Mouse (Mus musculus) kidney, embryonic 15.5 days (tissue): Measurements from ENCODE around the gene Prdx5. TPM values are rescaled to one million over a fixed set of nuclear protein-coding genes. Genes with fewer than 3 reads are reported as not detected.

Source experiments
- ATAC-seq: fragments of 200-750 bp; cut with Nextera tagmentation; replicated peaks from 2 replicates; pipeline ENCODE4 v1.8.0; 2017; ENCODE audit warnings: moderate TSS enrichment; ENCODE audit not compliant: low FRiP score
- H3K27ac ChIP-seq: fragments of 300-500 bp; sonication (generic); 2 replicates; pipeline ENCODE4 v1.5.1; 2015; ENCODE audit warnings: mild to moderate bottlenecking, inconsistent platforms
- H3K27me3 ChIP-seq: fragments of 300-500 bp; sonication (generic); 2 replicates; pipeline ENCODE4 v1.6.1; 2015; ENCODE audit warnings: inconsistent platforms
- H3K36me3 ChIP-seq: fragments of 300-500 bp; sonication (generic); 2 replicates; pipeline ENCODE4 v1.6.1; 2015; ENCODE audit warnings: inconsistent platforms
- H3K4me1 ChIP-seq: fragments of 300-500 bp; sonication (generic); 2 replicates; pipeline ENCODE4 v1.6.1; 2015; ENCODE audit warnings: inconsistent platforms
- H3K4me2 ChIP-seq: fragments of 300-500 bp; sonication (generic); 2 replicates; pipeline ENCODE4 v1.6.1; 2015; ENCODE audit warnings: moderate library complexity, mild to moderate bottlenecking, inconsistent platforms
- H3K4me3 ChIP-seq: fragments of 300-500 bp; sonication (generic); replicated peaks from 2 replicates; pipeline ENCODE4 v1.5.1; 2015; ENCODE audit warnings: mild to moderate bottlenecking, inconsistent platforms
- H3K9ac ChIP-seq: fragments of 300-500 bp; sonication (generic); 2 replicates; pipeline ENCODE4 v1.6.1; 2015; ENCODE audit warnings: mild to moderate bottlenecking, inconsistent platforms
- H3K9me3 ChIP-seq: fragments of 300-500 bp; sonication (generic); replicated peaks from 2 replicates; pipeline ENCODE4 v1.6.1; 2016; ENCODE audit warnings: inconsistent platforms
- WGBS: fragments of 180-500 bp; shearing (Covaris S2); methylation state at CpG from one replicate; pipeline ENCODE4 v1.1.7; 2015; ENCODE audit warnings: mixed read lengths; 5-methylcytosine and 5-hydroxymethylcytosine counted together
- polyA plus RNA-seq: library from polyadenylated mRNA; unstranded; fragments of >200 nt; fragmentation: Nextera tagmentation; extraction: Ambion mirVana; gene quantifications from 2 replicates; pipeline ENCODE4 v1.2.1, GENCODE M21; 2015

The Prdx5 gene
- polyA plus RNA-seq, 1 experiment from 2014 or later: 268 TPM

- peak within 1 kb of the TSS; percentile 27 for H3K9ac ChIP-seq
- H3K27ac ChIP-seq: no peak within 1 kb of the TSS
- peak within 1 kb of the TSS; percentile 46 for H3K4me3 ChIP-seq
- ATAC-seq: no peak
- peaks cover 24% of the 10 kb centered on the region for H3K4me1 ChIP-seq
- WGBS: 9% methylated on average over 23 of the region's 23 CpGs
- H3K9me3 ChIP-seq: no peaks in the 10 kb centered on the region
- peaks cover 68% of the 10 kb centered on the region for H3K27me3 ChIP-seq
- H3K36me3 ChIP-seq: no peaks in the 10 kb centered on the region
- H3K4me2 ChIP-seq: peak within 1 kb of the TSS; percentile 84
These were observed 24.5 kb upstream of the Prdx5 start, which contains the start of gene Kcnk4 for GRCm38 (mm10) chr19:6934195-6934977. Kcnk4 (minus strand) TSS chr19:6934515.

GRCm38 (mm10) chr19:6933436-6934194 is 23.7 kb upstream of the Prdx5 start:
- H3K27me3 ChIP-seq: peaks cover 75% of the 10 kb centered on the region
- WGBS: 3% methylated on average over 57 of the region's 58 CpGs

DNA sequence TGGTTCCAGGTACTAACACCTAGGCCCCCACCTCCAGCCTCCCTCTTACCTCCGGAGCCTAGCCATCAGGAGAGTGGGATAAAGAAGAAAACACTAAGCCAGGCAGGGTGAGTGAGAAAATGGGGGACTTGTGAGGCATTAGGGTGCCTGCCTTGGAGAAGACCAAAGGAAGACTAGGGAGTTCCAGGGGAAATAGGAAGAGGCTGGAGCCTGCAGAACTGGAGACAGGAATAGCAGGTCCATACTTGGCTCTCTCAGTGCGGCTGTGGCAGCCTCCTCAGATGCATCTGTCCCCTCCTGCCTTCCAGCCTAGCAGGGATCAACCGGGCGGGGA is 23.2 kb upstream of the Prdx5 start:
- Histone ChIP-seq H3K9ac (no peak overlapping the region), H3K27me3 (peaks cover 81% of the 10 kb centered on the region), H3K9me3 (no peaks in the 10 kb centered on the region), H3K4me1 (peaks cover 21% of the 10 kb centered on the region), H3K27ac (no peak overlapping the region), H3K36me3 (no peaks in the 10 kb centered on the region), H3K4me3 (peak overlapping the region; percentile 46), H3K4me2 (peak overlapping the region; percentile 84)
- no peak; the same call in 1 of the 2 replicates for ATAC-seq
- 37% methylated on average over 4 of the region's 4 CpGs for WGBS

More at GRCm38 (mm10) chr19:6933436-6934194, 23.7 kb upstream of the Prdx5 start:
- Histone ChIP-seq H3K4me3 (peak overlapping the region; percentile 46), H3K36me3 (no peaks in the 10 kb centered on the region), H3K9ac (peak overlapping the region; percentile 27), H3K4me1 (peaks cover 24% of the 10 kb centered on the region), H3K27ac (no peak overlapping the region), H3K9me3 (no peaks in the 10 kb centered on the region), H3K4me2 (peak overlapping the region; percentile 84)
- peak; percentile 44; the same call in 1 of the 2 replicates for ATAC-seq

DNA sequence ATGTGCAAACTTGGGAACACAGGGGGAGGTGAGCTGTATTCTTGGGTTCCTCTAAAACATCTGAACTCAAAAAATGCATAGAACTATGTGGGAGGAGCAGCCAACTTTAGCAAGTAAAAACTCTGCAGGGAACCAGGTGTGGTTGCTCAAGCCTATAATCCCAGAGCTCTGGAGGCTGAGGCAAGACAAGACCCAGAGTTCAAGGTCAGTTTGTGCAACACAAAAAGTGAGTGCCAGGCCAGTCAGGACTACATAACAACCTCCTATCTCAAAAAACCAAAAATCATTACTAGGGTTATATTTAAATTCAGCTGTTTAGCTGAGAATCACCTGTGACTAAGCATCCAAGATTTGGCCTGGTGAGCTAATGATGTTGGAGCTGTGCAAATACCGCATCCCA is 22.1 kb upstream of the Prdx5 start:
- Histone ChIP-seq H3K9ac (no peak overlapping the region), H3K27me3 (peaks cover 91% of the 10 kb centered on the region), H3K9me3 (no peaks in the 10 kb centered on the region), H3K27ac (no peak overlapping the region), H3K4me3 (no peak overlapping the region), H3K4me1 (peaks cover 24% of the 10 kb centered on the region), H3K4me2 (no peak overlapping the region), H3K36me3 (no peaks in the 10 kb centered on the region)
- ATAC-seq: no peak
- 41% methylated on average over 1 of the region's 1 CpGs for WGBS

- no peak overlapping the region for H3K4me2 ChIP-seq
- no peak overlapping the region for H3K4me3 ChIP-seq
- 0% methylated on average over 2 of the region's 2 CpGs for WGBS
- H3K9ac ChIP-seq: no peak overlapping the region
- no peaks in the 10 kb centered on the region for H3K9me3 ChIP-seq
- no peak overlapping the region for H3K27ac ChIP-seq
- ATAC-seq: no peak
- H3K4me1 ChIP-seq: peaks cover 33% of the 10 kb centered on the region
- H3K36me3 ChIP-seq: no peaks in the 10 kb centered on the region
- H3K27me3 ChIP-seq: peaks cover 97% of the 10 kb centered on the region
These were observed 21.1 kb upstream of the Prdx5 start for GRCm38 (mm10) chr19:6931002-6931401.

DNA sequence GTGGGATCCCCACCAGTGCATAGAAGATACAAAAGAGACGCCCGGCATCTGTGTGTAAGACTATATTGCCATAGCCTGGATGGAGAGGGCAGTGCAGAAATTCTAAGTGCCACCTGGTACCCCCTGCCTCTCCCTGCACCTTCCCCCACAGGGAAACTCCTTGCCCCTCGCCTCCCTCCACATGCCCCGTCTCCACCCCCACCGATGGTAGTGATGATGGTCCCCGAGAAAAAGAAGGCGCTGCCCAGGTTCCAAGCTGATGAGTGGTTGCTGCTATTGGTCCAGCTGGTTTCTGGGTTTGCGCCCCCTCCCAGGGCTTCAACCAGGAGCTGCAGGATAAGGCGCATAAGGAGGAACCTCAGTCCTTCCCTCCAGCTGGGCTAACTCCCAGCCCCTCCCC is 18.2 kb upstream of the Prdx5 start:
- H3K27ac ChIP-seq: no peak overlapping the region
- WGBS: 15% methylated on average over 9 of the region's 9 CpGs
- peaks cover 97% of the 10 kb centered on the region for H3K27me3 ChIP-seq
- H3K9ac ChIP-seq: no peak overlapping the region
- H3K4me1 ChIP-seq: peaks cover 34% of the 10 kb centered on the region
- ATAC-seq: no peak
- H3K4me2 ChIP-seq: no peak overlapping the region
- no peak overlapping the region for H3K4me3 ChIP-seq
- H3K9me3 ChIP-seq: no peaks in the 10 kb centered on the region
- H3K36me3 ChIP-seq: no peaks in the 10 kb centered on the region

GRCm38 (mm10) chr19:6926559-6927255 is 16.8 kb upstream of the Prdx5 start:
- no peaks in the 10 kb centered on the region for H3K36me3 ChIP-seq
- 10% methylated on average over 26 of the region's 26 CpGs for WGBS
- H3K27me3 ChIP-seq: peaks cover 89% of the 10 kb centered on the region
- no peak for ATAC-seq
- peak overlapping the region; percentile 24 for H3K4me3 ChIP-seq
- H3K9me3 ChIP-seq: no peaks in the 10 kb centered on the region
- no peak overlapping the region for H3K27ac ChIP-seq
- H3K4me2 ChIP-seq: peak overlapping the region; percentile 39
- H3K4me1 ChIP-seq: peaks cover 41% of the 10 kb centered on the region
- H3K9ac ChIP-seq: no peak overlapping the region

DNA sequence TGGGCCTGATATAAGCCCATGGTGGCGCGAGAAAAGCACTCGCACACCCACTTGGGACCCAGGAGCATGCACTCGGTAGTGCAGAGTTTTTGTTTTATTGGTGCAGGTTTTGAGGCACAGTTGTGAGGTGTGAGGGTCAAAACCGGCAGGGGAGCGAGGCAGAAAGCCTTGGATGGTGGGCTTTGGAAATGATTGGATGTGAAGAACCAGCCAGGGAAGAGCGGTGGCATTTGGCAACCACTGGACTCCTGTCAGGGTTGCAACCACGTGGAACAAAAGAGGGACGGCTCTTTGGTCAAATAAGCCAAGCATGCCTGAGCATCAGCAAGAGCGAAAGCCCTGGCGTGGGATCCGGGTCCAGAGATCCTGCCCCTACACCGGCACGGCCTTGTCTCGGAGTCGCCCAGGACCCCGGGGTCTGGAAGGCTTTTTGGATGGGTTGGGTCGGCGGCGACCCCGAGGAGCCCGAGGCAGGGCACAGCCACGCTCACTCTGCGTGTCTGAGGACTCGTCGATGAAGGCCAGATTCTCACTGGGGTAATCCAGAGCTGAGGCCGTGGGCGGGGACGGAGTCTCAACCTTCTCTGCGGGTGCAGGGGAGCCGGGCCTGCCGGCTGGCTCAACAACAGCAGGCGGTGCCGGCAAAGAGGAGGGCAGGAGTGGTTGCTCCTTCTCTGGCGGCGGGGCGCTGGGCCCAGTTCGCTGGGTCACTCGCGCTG is 15.9 kb upstream of the Prdx5 start:
- ATAC-seq: no peak
- 9% methylated on average over 40 of the region's 40 CpGs for WGBS
- H3K4me1 ChIP-seq: peaks cover 45% of the 10 kb centered on the region
- peak overlapping the region; percentile 33 for H3K4me3 ChIP-seq
- 0 out of 2 replicates have a peak overlapping the region, but pooled peaks have one; percentile 31 for H3K9ac ChIP-seq
- peak overlapping the region; percentile 56 for H3K4me2 ChIP-seq
- peaks cover 80% of the 10 kb centered on the region for H3K27me3 ChIP-seq
- H3K36me3 ChIP-seq: no peaks in the 10 kb centered on the region
- H3K9me3 ChIP-seq: no peaks in the 10 kb centered on the region
- no peak overlapping the region for H3K27ac ChIP-seq

DNA sequence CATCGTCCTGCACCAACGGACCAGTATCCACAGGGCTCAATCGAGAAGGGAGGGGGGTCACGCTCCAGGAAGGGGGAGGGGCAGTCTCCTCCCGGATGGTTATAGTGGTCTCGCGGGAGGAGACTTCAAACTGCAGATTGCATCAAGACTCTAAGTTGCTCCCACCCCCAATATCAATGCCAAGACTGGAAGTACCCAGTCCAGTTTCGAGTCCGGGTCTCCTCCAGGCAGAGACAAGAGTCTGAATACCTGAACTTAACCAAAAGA is 15.3 kb upstream of the Prdx5 start, which contains the start of gene Catsperz:
Gene Catsperz (minus strand): TSS at position 74 of the 267 bp plus-strand sequence.
- H3K27ac ChIP-seq: no peak within 1 kb of the TSS
- H3K4me3 ChIP-seq: peak within 1 kb of the TSS; percentile 33
- peaks cover 50% of the 10 kb centered on the region for H3K4me1 ChIP-seq
- no peaks in the 10 kb centered on the region for H3K36me3 ChIP-seq
- no peak for ATAC-seq
- H3K9ac ChIP-seq: peak within 1 kb of the TSS; percentile 31
- 3% methylated on average over 9 of the region's 9 CpGs for WGBS
- peak within 1 kb of the TSS; percentile 56 for H3K4me2 ChIP-seq
- peaks cover 75% of the 10 kb centered on the region for H3K27me3 ChIP-seq
- H3K9me3 ChIP-seq: no peaks in the 10 kb centered on the region

GRCm38 (mm10) chr19:6924461-6925306 is 14.8 kb upstream of the Prdx5 start:
- H3K4me2 ChIP-seq: peak overlapping the region; percentile 56
- H3K9ac ChIP-seq: peak overlapping the region; percentile 31
- WGBS: 3% methylated on average over 39 of the region's 39 CpGs

More at GRCm38 (mm10) chr19:6924461-6925306, 14.8 kb upstream of the Prdx5 start:
- no peaks in the 10 kb centered on the region for H3K9me3 ChIP-seq
- H3K27me3 ChIP-seq: peaks cover 71% of the 10 kb centered on the region
- peak overlapping the region; percentile 33 for H3K4me3 ChIP-seq
- H3K4me1 ChIP-seq: peaks cover 55% of the 10 kb centered on the region
- no peaks in the 10 kb centered on the region for H3K36me3 ChIP-seq
- no peak overlapping the region for H3K27ac ChIP-seq
- no peak for ATAC-seq
